Comparison of ENCODE assay signal across 14 mouse cellular contexts in the genomic region with DNA sequence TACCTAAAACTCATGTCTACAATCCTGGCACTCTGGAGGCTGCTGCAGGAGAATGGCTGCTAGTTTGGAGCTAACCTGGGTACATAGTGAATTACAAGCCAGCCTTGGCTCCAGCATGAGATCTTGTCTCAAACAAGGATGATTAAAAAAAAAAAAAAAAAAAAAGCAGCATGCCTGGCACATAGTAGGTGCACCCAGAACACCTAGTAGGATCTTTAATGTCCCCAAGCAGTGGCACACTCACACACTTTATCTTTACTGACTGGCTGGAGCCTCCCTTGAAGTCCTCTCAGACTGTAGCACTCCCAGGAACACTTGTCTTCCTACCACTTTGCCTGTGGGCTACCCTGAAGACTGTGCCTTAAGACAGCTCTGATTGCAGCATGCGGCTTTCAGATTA.
"Had no signal": no experiment of that assay in that cellular context is flagged by ENCODE, and none has a peak within 500 bp of the region (broad histone marks: within the 10 kb centered on the region; RNA-seq: fewer than 3 reads in every experiment).

No protein-coding gene starts in this region.

- H3K4me3 ChIP-seq: layer of hippocampus, adult 2 months; limb, embryonic 12.5 days; limb, embryonic 15.5 days; lung, embryonic 15.5 days; megakaryocyte, embryonic 14.5 days; midbrain, embryonic 10.5 days; midbrain, embryonic 13.5 days had no signal

- DNase-seq: layer of hippocampus, adult 9-11 months; thymus, adult 2 months; thymus, postnatal 14 days; thymus, postnatal 4 days had no signal

- H3K27ac ChIP-seq: limb, embryonic 12.5 days; liver, embryonic 14.5 days; lung, embryonic 15.5 days; midbrain, embryonic 10.5 days; midbrain, embryonic 13.5 days had no signal

- H3K9me3 ChIP-seq: limb, embryonic 12.5 days; limb, embryonic 15.5 days; lung, embryonic 15.5 days; megakaryocyte, embryonic 14.5 days; midbrain, embryonic 10.5 days; midbrain, embryonic 13.5 days had no signal

- H3K27me3 ChIP-seq: limb, embryonic 12.5 days; limb, embryonic 15.5 days; lung, embryonic 15.5 days; midbrain, embryonic 13.5 days had no signal

- H3K4me2 ChIP-seq: limb, embryonic 12.5 days; limb, embryonic 15.5 days; liver, embryonic 11.5 days; lung, embryonic 15.5 days; midbrain, embryonic 13.5 days had no signal

- ATAC-seq: midbrain, embryonic 13.5 days; midbrain, embryonic 16.5 days had no signal

- H3K9ac ChIP-seq: limb, embryonic 12.5 days; limb, embryonic 15.5 days; liver, embryonic 14.5 days; lung, embryonic 15.5 days had no signal

- H3K36me3 ChIP-seq: limb, embryonic 12.5 days; limb, embryonic 15.5 days; lung, embryonic 15.5 days; midbrain, embryonic 10.5 days; midbrain, embryonic 13.5 days had no signal
